Mouse (Mus musculus) embryonic fibroblast, embryonic 13.5 days (primary cell): Measurements from ENCODE around the gene Fam163a.

Experiments used
- CTCF ChIP-seq: IDR thresholded peaks from 2 replicates; pipeline ENCODE4 v1.5.1; 2011; ENCODE audit warnings: mild to moderate bottlenecking, control low read depth, low read length, moderate library complexity, borderline replicate concordance; ENCODE audit not compliant: insufficient read depth
- POLR2A ChIP-seq: IDR thresholded peaks from 2 replicates; pipeline ENCODE4 v1.6.1; 2011; ENCODE audit warnings: low read depth, mild to moderate bottlenecking, control low read depth, low read length, moderate library complexity

GRCm38 (mm10) chr1:156091811-156092210, 113.0 kb downstream of the Fam163a start:
- TF ChIP-seq CTCF (no peak), POLR2A (no peak)
